Mouse (Mus musculus) lung, adult 2 months (tissue): ENCODE measurements around the gene Egfl8. TPM values are rescaled to one million over a fixed set of nuclear protein-coding genes. Genes with fewer than 3 reads are reported as not detected.

Experiments
- DNase-seq: peaks from one replicate; pipeline ENCODE4 v3.0.0; 2022
- H3K4me1 ChIP-seq: fragments of 200-500 bp; 2 replicates; pipeline ENCODE4 v1.6.1; 2011; ENCODE audit warnings: low read length; ENCODE audit not compliant: control insufficient read depth, insufficient read depth
- H3K4me3 ChIP-seq: fragments of 200-500 bp; replicated peaks from 2 replicates; pipeline ENCODE3; 2011; ENCODE audit warnings: low read depth, mild to moderate bottlenecking, control low read depth, low read length; ENCODE audit errors: extremely low read depth
- CTCF ChIP-seq: fragments of 200-500 bp; IDR thresholded peaks from 2 replicates; pipeline ENCODE4 v1.5.1; 2011; ENCODE audit warnings: mild to moderate bottlenecking, low read length, control low read depth; ENCODE audit not compliant: insufficient read depth
- POLR2A ChIP-seq: fragments of 200-500 bp; IDR thresholded peaks from 2 replicates; pipeline ENCODE4 v1.6.1; 2011; ENCODE audit warnings: low read depth, mild to moderate bottlenecking, control low read depth, low read length, borderline replicate concordance; ENCODE audit errors: extremely low read depth
- WGBS: fragments of 180-500 bp; shearing (Covaris S2); methylation state at CpG from one replicate; pipeline ENCODE4 v1.1.7; 2018; 5-methylcytosine and 5-hydroxymethylcytosine counted together
- polyA plus RNA-seq: library from polyadenylated mRNA; depleted of rRNA; stranded (reverse); fragments of >200 nt; gene quantifications from 2 replicates; pipeline ENCODE4 v1.2.3, GENCODE M21; 2012

The Egfl8 gene
- polyA plus RNA-seq, 1 experiment: 8.2 TPM

GRCm38 (mm10) chr17:34603375-34604060 lies 12.3 kb downstream of the Egfl8 start, which contains the start of gene Rnf5:
Gene Rnf5 (minus strand): TSS chr17:34603690.
- Histone ChIP-seq H3K4me1 (peaks cover 12% of the 10 kb centered on the region), H3K4me3 (peak within 1 kb of the TSS; percentile 99)
- DNase-seq: peak; percentile 95
- under 1% methylated on average over 30 of the region's 30 CpGs for WGBS
- peak; percentile 75; the same call in 1 of the 2 replicates for TF ChIP-seq POLR2A
- no peak for TF ChIP-seq CTCF

- no peak for DNase-seq
- Histone ChIP-seq H3K4me3 (no peak overlapping the region), H3K4me1 (peaks cover 11% of the 10 kb centered on the region)
- WGBS: 69% methylated on average over 12 of the region's 12 CpGs
- TF ChIP-seq POLR2A (peak; percentile 9; the same call in 1 of the 2 replicates), CTCF (no peak)
Observed at GRCm38 (mm10) chr17:34601796-34602195, 14.0 kb downstream of the Egfl8 start.

- 67% methylated on average over 9 of the region's 9 CpGs for WGBS
- no peak for TF ChIP-seq CTCF
- TF ChIP-seq POLR2A: no peak
- H3K4me3 ChIP-seq: no peak overlapping the region
Observed at GRCm38 (mm10) chr17:34599891-34600290, 15.9 kb downstream of the Egfl8 start.

GRCm38 (mm10) chr17:34597566-34598095 lies 18.1 kb downstream of the Egfl8 start, which contains the start of gene Ager:
Gene Ager (plus strand): TSS chr17:34597862.
- 19% methylated on average over 6 of the region's 6 CpGs for WGBS
- TF ChIP-seq CTCF: no peak
- TF ChIP-seq POLR2A: peak; percentile 86; the same call in 1 of the 2 replicates
- DNase-seq: peak; percentile 74
- no peaks in the 10 kb centered on the region; the same call in 1 of the 2 replicates for H3K4me1 ChIP-seq
- peak within 1 kb of the TSS; percentile 31 for H3K4me3 ChIP-seq

More at GRCm38 (mm10) chr17:34599891-34600290, 15.9 kb downstream of the Egfl8 start:
- peaks cover 6% of the 10 kb centered on the region; the same call in 1 of the 2 replicates for H3K4me1 ChIP-seq
- DNase-seq: no peak

GRCm38 (mm10) chr17:34596098-34596497 lies 19.7 kb downstream of the Egfl8 start:
- no peak for DNase-seq
- no peak overlapping the region for H3K4me3 ChIP-seq
- H3K4me1 ChIP-seq: no peaks in the 10 kb centered on the region
- WGBS: 55% methylated on average over 8 of the region's 8 CpGs
- TF ChIP-seq CTCF (no peak), POLR2A (no peak)

GRCm38 (mm10) chr17:34593752-34594525 lies 21.8 kb downstream of the Egfl8 start:
- Histone ChIP-seq H3K4me3 (no peak overlapping the region), H3K4me1 (0 out of 2 replicates have a peak, but pooled peaks cover 3% of the 10 kb centered on the region)
- TF ChIP-seq CTCF (no peak), POLR2A (no peak)
- WGBS: 48% methylated on average over 34 of the region's 34 CpGs
- no peak for DNase-seq

GRCm38 (mm10) chr17:34592581-34593549 lies 22.9 kb downstream of the Egfl8 start:
- H3K4me1 ChIP-seq: peaks cover 10% of the 10 kb centered on the region
- H3K4me3 ChIP-seq: peak overlapping the region; percentile 39
- peak; percentile 40 for DNase-seq
- 0 out of 2 replicates have a peak, but pooled peaks have one; percentile 32 for TF ChIP-seq POLR2A
- TF ChIP-seq CTCF: no peak
- whole genome bisulfite sequencing: 1% methylated on average over 32 of the region's 32 CpGs

- 1% methylated on average over 25 of the region's 35 CpGs for WGBS
- Histone ChIP-seq H3K4me3 (peak overlapping the region; percentile 61), H3K4me1 (peaks cover 11% of the 10 kb centered on the region)
- TF ChIP-seq POLR2A (peak; percentile 89; the same call in 1 of the 2 replicates), CTCF (no peak)
- peak; percentile 82 for DNase-seq
Observed at GRCm38 (mm10) chr17:34591994-34592375, 23.8 kb downstream of the Egfl8 start.
